Mouse (Mus musculus) gastrocnemius, adult 8-10 months (tissue): Measurements from ENCODE around the gene Alkbh5. TPM values are rescaled to one million over a fixed set of nuclear protein-coding genes. Genes with fewer than 3 reads are reported as not detected.
"Not testable (repeated sequence)": the region's sequence is repeated elsewhere in the genome, so short reads cannot be mapped to it uniquely, and the experiment has no call there.

Source experiments
- DNase-seq, 2 experiments: peaks; one replicate each; pipeline ENCODE4 v3.0.0; 2022; ENCODE audit warnings: low spot score in 2 of 2
- total RNA-seq, 4 experiments: library from RNA; stranded (reverse); gene quantifications; 2 replicates each; pipeline ENCODE4 v1.2.4; 2022

Gene Alkbh5
- total RNA-seq, 4 experiments from 2014 or later, result 137 to 160 (median 145) TPM

- no peak for DNase-seq
These were observed 5.7 kb downstream of the Alkbh5 start for GRCm38 (mm10) chr11:60541831-60542230.

GRCm38 (mm10) chr11:60543211-60543610 lies 7.0 kb downstream of the Alkbh5 start:
- not testable (repeated sequence) for DNase-seq

GRCm38 (mm10) chr11:60545433-60545832 lies 9.3 kb downstream of the Alkbh5 start:
- DNase-seq, result no peak

- no peak for DNase-seq
These were observed 11.9 kb downstream of the Alkbh5 start for GRCm38 (mm10) chr11:60548112-60548511.

- no peak for DNase-seq
These were observed 16.9 kb downstream of the Alkbh5 start for GRCm38 (mm10) chr11:60553091-60553490.

- no peak for DNase-seq
These were observed 21.5 kb downstream of the Alkbh5 start for GRCm38 (mm10) chr11:60557675-60558074.

GRCm38 (mm10) chr11:60559342-60559741 lies 23.2 kb downstream of the Alkbh5 start:
- DNase-seq, result peak; percentile 35 to 56

- not testable (repeated sequence) for DNase-seq
These were observed 37.8 kb downstream of the Alkbh5 start for GRCm38 (mm10) chr11:60574006-60574405.

Other genes starting within 250 kb of the Alkbh5 start
- gene Tom1l2, start 183.5 kb upstream of the Alkbh5 start, total RNA-seq, result 10 to 100 TPM; 61.0 to 68.8 (median 65.7) TPM
- 1 to 10 TPM; 1.1 to 1.4 (median 1.1) TPM for gene Drc3, start 183.1 kb upstream of the Alkbh5 start, total RNA-seq
- gene Gid4, start 119.2 kb upstream of the Alkbh5 start, total RNA-seq, result 10 to 100 TPM; 72.7 to 86.1 (median 75.5) TPM
- 10 to 100 TPM; 28.9 to 30.7 (median 30.6) TPM for gene Atpaf2, start 117.9 kb upstream of the Alkbh5 start, total RNA-seq
- 10 to 100 TPM; 21.6 to 24.9 (median 22.7) TPM for gene Drg2, start 81.8 kb upstream of the Alkbh5 start, total RNA-seq
- gene Myo15, start 67.0 kb upstream of the Alkbh5 start, total RNA-seq, result under 1 TPM in 2 of 4 experiments, not detected in 2; 0.05 TPM
- 10 to 100 TPM in 1 of 4 experiments, 1 to 10 TPM in 3; 9.5 to 10.3 (median 9.8) TPM for gene Llgl1, start 163.3 kb downstream of the Alkbh5 start, total RNA-seq
- 100 to 1,000 TPM in 2 of 4 experiments, 10 to 100 TPM in 2; 96.0 to 116 (median 101) TPM for gene Flii, start 190.9 kb downstream of the Alkbh5 start, total RNA-seq
- gene Mief2, start 192.0 kb downstream of the Alkbh5 start, total RNA-seq, result 10 to 100 TPM; 80.3 to 94.0 (median 84.3) TPM
- 1 to 10 TPM; 3.8 to 4.7 (median 4.2) TPM for gene Top3a, start 241.0 kb downstream of the Alkbh5 start, total RNA-seq
- gene Smcr8, start 241.1 kb downstream of the Alkbh5 start, total RNA-seq, result 10 to 100 TPM; 16.7 to 22.3 (median 19.7) TPM